Mouse (Mus musculus) bone marrow macrophage, adult 2 months (primary cell): Measurements from ENCODE around the gene Ttc28. TPM values are rescaled to one million over a fixed set of nuclear protein-coding genes. Genes with fewer than 3 reads are reported as not detected.

Experiments used
- H3K27ac ChIP-seq: 2 replicates; pipeline ENCODE4 v1.5.1; 2012; ENCODE audit warnings: low read depth, low read length; ENCODE audit not compliant: insufficient read depth
- H3K4me1 ChIP-seq: 2 replicates; pipeline ENCODE4 v1.6.1; 2012; ENCODE audit warnings: low read length; ENCODE audit not compliant: control insufficient read depth, insufficient read depth
- H3K4me3 ChIP-seq: 2 replicates; pipeline ENCODE4 v1.5.1; 2012; ENCODE audit warnings: mild to moderate bottlenecking, low read length, moderate library complexity; ENCODE audit not compliant: insufficient read depth
- CTCF ChIP-seq: IDR thresholded peaks from 2 replicates; pipeline ENCODE4 v1.5.1; 2012; ENCODE audit warnings: low read depth, mild to moderate bottlenecking, low read length, moderate library complexity
- POLR2A ChIP-seq: IDR thresholded peaks from 2 replicates; pipeline ENCODE4 v1.6.1; 2012; ENCODE audit warnings: mild to moderate bottlenecking, low read depth, low read length, borderline replicate concordance
- polyA plus RNA-seq: library from polyadenylated mRNA; stranded (reverse); fragments of >200 nt; gene quantifications from 2 replicates; pipeline ENCODE4 v1.2.4, GENCODE M21; 2012; ENCODE audit not compliant: missing spikeins, insufficient read depth, insufficient read length

Gene Ttc28
- polyA plus RNA-seq, 1 experiment = 1.7 TPM

- Histone ChIP-seq H3K4me3 (no peak overlapping the region), H3K27ac (no peak overlapping the region), H3K4me1 (peaks cover 15% of the 10 kb centered on the region)
- TF ChIP-seq POLR2A (no peak), CTCF (no peak)
Measured at GRCm38 (mm10) chr5:111120705-111121420, 241.3 kb downstream of the Ttc28 start.

GRCm38 (mm10) chr5:111122332-111123049, 242.9 kb downstream of the Ttc28 start:
- Histone ChIP-seq H3K27ac (no peak overlapping the region), H3K4me3 (no peak overlapping the region), H3K4me1 (peaks cover 8% of the 10 kb centered on the region)
- no peak for TF ChIP-seq CTCF
- TF ChIP-seq POLR2A = no peak

GRCm38 (mm10) chr5:111123050-111123746, 243.6 kb downstream of the Ttc28 start:
- Histone ChIP-seq H3K4me1 (peaks cover 11% of the 10 kb centered on the region), H3K27ac (no peak overlapping the region), H3K4me3 (no peak overlapping the region)
- no peak for TF ChIP-seq CTCF

GRCm38 (mm10) chr5:111124620-111125200, 245.1 kb downstream of the Ttc28 start:
- TF ChIP-seq POLR2A = no peak
- TF ChIP-seq CTCF = no peak
- peaks cover 15% of the 10 kb centered on the region for H3K4me1 ChIP-seq

GRCm38 (mm10) chr5:111125746-111126145, 246.1 kb downstream of the Ttc28 start:
- H3K4me1 ChIP-seq = peaks cover 15% of the 10 kb centered on the region
- TF ChIP-seq POLR2A (no peak), CTCF (no peak)
- no peak overlapping the region for H3K4me3 ChIP-seq
- no peak overlapping the region for H3K27ac ChIP-seq

More at GRCm38 (mm10) chr5:111124620-111125200, 245.1 kb downstream of the Ttc28 start:
- Histone ChIP-seq H3K27ac (no peak overlapping the region), H3K4me3 (no peak overlapping the region)

- Histone ChIP-seq H3K4me3 (no peak overlapping the region), H3K27ac (no peak overlapping the region), H3K4me1 (peaks cover 15% of the 10 kb centered on the region)
- no peak for TF ChIP-seq POLR2A
- TF ChIP-seq CTCF = no peak
Measured at GRCm38 (mm10) chr5:111127786-111128185, 248.2 kb downstream of the Ttc28 start.

- H3K4me1 ChIP-seq = peaks cover 12% of the 10 kb centered on the region
Measured at GRCm38 (mm10) chr5:111130121-111130520, 250.5 kb downstream of the Ttc28 start.

GRCm38 (mm10) chr5:111131561-111131960, 252.0 kb downstream of the Ttc28 start:
- TF ChIP-seq POLR2A (no peak), CTCF (no peak)
- Histone ChIP-seq H3K4me1 (peaks cover 11% of the 10 kb centered on the region), H3K27ac (no peak overlapping the region), H3K4me3 (no peak overlapping the region)

More at GRCm38 (mm10) chr5:111130121-111130520, 250.5 kb downstream of the Ttc28 start:
- no peak overlapping the region for H3K4me3 ChIP-seq
- TF ChIP-seq CTCF (no peak), POLR2A (no peak)
- H3K27ac ChIP-seq = no peak overlapping the region

- H3K4me1 ChIP-seq = peaks cover 8% of the 10 kb centered on the region
- H3K4me3 ChIP-seq = no peak overlapping the region
- TF ChIP-seq POLR2A (no peak), CTCF (no peak)
- H3K27ac ChIP-seq = no peak overlapping the region
Measured at GRCm38 (mm10) chr5:111133150-111133549, 253.5 kb downstream of the Ttc28 start.

GRCm38 (mm10) chr5:111133754-111134153, 254.2 kb downstream of the Ttc28 start:
- Histone ChIP-seq H3K4me3 (no peak overlapping the region), H3K4me1 (peaks cover 3% of the 10 kb centered on the region; the same call in 1 of the 2 replicates), H3K27ac (no peak overlapping the region)
- TF ChIP-seq CTCF (no peak), POLR2A (no peak)
